Mouse (Mus musculus) frontal cortex, adult (tissue): ENCODE data around the gene Fam120c.
"Not testable (repeated sequence)": the region's sequence is repeated elsewhere in the genome, so short reads cannot be mapped to it uniquely, and the experiment has no call there.

Experiments
- ATAC-seq: cut with Nextera tagmentation; 2 replicates; pipeline ENCODE4 v1.9.2; 2017; ENCODE audit warnings: mild to moderate bottlenecking, moderate library complexity, mixed read lengths; ENCODE audit not compliant: low TSS enrichment

Fam120c gene

DNA sequence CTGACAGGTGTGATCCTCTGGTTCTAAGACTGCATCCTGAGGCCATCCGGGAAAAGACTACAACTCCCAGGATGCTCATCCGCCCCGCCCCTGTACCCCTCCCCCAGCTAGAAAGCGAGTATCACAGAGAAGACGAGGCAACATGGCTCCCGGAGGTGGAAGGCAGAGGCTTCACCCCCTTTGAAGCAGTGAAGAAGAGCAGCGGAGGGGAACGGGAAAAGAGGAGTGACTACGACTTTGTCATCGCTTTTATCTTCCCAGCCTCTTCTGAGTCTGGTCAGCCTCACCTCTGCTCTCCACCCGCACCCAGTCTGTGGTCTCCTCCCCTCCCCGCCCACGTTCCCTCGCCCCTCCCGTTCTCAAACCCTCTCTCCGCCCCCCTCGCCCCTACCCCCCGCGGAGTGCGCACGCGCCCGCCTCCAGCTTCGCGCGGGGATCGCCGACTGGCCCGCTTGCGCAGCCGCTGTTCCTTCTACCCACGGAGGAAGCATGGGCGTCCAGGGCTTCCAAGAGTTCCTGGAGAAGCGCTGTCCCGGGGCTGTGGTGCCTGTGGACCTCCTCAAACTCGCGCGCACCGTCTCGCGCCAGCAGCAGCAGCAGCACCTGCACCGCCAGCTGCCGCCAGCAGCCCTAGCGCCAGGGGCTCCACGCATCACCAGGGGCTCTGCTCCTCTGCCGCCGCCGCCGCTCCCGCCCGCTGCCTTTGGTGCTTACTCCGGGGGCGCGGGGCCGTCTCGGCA lies at the start of gene Fam120c:
TSS of gene Fam120c (plus strand) at position 415 of the 740 bp plus-strand sequence.
- peak; percentile 90 for ATAC-seq

DNA sequence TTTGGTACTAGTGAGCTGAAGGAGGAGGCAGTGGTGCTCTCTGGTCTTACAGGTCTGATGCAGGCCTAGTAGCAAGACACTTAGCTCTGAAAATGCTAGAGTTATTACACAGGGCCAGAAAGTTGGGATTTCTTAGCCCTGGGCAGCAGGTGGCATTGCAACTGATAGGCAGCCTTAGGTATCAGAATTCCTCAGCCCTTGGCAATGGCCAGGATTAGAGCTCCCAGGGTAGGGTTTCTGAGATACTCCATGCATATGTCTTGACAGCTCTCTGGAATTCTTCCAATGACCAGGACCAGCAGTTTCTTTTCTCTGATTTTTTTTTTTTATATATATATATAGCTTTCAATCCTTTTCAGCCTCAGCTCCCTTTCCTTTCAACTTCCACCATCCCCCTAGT lies 45.6 kb upstream of the Fam120c start:
- ATAC-seq: no peak

DNA sequence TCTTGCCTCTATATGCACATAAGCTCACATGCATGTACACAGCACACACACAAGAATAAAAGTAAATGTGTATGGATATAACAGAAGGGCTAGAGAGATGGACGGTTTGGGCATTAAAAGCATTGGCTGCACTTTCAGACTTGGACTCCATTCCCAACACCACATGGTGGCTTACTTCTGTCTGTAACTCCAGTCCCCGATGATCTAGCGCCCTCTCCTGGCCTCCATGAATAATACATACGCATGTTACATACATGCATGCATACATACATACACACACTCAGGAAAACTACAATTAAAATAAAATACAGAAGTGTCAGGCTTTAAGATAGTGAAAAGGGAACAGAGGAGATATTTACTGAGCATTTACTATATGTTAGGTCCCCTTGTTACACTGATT lies 30.2 kb upstream of the Fam120c start:
- ATAC-seq: no peak

DNA sequence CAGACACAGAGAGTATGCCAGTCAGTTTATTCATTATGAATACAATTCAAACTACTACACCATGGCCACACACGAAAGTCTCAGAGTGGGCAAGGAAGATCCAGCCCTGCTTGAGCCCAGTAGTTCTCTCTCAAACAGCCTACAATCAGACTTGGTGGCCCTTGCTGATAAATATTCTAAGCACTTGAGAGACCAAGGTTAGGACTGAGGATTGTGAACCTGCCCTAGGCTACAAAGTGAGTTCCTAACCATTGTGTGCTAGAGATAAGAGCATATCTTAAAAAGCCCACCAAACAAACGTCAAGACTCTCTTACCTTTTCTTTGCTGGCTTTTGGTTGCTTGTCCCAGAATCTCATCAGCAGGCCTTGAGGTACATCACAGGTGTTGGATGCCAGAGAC lies 10.4 kb upstream of the Fam120c start:
- no peak for ATAC-seq

DNA sequence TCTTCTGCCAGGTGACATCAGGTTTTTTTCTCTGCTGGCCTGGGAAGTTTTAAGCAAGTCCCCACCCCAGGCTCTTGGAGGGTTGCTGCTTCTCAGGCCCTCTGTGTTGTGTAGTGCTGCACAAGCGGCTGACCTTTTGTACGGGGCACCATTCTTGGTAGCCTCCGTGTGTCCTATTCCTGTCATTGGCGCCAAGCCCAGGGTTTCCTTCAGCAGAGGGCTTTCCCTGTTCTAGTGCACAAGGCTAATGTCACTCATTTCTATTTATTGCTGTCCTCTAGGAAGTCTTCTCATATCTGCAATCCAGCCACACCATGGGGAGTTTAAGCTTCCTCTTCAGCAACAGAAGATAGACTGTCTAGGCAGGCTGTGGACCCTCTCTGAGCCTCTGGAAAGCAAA lies 6.2 kb upstream of the Fam120c start:
- ATAC-seq: no peak

DNA sequence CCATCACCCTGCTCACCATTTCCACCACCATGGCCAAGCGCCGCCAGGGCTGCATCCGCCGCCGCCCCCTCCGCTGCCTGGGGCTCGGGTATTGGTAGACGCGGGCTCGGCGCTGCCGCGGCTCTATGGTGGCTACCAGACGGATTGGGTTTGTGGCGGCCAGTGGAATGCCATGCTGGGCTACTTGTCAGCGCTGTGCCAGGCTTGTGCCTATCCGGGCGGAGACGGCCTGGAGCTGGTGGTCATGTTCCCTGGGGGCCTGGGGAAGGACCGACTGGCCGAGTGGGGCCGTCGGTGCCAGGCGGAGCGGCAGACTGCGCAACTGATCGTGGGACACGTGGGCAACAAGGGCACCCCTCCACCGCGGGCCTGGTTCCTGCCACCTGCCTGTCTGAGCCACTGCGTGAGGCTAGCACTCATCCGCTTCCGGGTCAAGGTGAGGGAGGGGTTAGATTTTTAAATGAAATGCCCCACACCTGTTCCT lies 568 bp downstream of the Fam120c start:
- ATAC-seq: peak; percentile 34

DNA sequence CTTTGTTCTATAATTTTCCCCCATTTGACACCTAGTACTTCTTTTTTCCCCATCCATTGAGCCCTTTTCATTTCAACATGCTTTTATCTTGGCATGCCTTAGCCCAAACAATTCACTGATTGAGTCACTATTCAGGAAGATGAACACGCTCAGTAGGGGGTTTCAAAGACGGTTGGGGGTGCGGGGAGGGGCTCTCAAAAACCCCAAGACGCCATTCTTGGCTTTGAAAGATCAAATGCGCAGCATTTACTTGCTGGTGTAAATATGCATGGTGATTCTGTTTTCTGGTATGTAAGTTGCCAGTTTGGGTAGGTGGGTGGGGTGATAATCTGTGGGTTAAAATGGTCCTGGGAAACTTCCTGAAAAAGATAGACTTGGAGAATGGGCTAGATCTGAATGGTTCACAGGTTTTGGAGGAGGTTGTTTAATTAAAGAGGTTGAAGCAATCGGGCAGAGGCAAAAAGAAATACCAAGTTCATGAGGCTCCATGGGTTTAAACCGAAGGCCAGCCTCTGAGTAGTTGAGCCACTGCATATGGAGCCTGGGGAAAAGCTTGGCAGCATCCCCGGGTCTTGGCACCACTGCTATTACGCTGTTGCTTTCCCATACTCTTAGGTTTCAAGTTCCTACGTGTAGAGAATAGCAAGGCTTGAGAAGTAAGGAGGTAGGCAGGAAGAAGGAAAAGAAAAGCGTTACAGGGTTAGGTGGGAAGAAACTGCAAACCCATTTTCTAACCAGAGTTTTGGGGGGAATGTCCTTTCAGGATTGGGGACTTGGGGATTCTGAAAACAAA lies 1.6 kb downstream of the Fam120c start:
- no peak for ATAC-seq

DNA sequence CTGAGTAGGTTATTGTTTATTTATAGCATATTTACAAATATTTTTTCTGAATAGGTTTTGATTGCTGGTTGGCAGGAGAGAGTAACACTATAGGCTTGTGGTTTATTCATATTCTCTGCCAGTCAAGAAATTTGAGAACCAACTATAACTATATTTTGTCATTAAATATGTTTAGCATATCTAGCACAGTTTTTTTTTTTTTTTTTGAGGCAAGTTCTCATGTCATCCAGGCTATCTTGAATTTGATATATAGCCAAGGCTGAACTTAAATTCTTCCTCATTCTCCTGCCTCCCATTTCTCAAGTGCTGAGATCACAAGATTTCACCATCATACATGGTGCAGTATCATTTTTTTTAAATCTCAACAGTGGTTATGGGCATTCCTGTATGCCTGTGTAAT lies 3.3 kb downstream of the Fam120c start:
- no peak for ATAC-seq

DNA sequence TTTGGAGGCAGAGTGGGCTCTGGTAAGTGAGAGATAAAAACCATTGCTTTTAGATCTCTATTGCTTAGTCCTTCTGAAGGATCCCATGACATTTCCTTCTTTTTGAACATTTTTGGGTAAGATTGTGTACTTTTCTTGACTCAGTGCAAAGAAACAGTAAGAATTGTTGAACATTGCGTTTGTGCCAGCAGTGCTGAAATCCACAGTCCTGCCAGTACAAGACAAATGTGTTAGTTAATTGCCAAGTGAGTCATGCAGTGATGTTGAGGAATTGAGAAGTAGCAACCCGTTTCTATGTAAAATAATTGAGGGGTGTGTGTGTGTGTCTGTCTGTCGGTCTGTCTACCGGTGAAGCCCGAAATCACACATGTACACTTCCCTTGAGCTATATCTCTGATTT lies 5.3 kb downstream of the Fam120c start:
- ATAC-seq: peak; percentile 60

DNA sequence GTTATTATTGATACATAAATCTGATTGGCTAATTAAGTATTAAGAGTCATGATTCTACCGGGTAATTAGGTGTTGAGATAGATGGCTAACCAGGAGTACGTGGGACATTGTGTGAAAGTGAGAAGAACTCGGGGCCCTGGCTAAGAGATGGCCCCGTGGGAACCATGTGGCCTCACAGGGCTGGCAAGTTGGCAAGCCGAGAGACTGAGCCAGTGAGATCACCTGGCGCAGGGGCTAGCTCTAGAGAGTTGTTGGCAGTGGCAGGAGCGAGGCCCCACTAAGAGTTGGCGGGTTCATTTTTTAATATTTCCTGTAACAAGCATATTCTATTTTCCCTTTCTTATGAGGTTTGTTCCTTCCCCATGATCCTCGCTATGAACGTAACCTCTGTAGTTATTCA lies 74.8 kb downstream of the Fam120c start:
- no peak for ATAC-seq

DNA sequence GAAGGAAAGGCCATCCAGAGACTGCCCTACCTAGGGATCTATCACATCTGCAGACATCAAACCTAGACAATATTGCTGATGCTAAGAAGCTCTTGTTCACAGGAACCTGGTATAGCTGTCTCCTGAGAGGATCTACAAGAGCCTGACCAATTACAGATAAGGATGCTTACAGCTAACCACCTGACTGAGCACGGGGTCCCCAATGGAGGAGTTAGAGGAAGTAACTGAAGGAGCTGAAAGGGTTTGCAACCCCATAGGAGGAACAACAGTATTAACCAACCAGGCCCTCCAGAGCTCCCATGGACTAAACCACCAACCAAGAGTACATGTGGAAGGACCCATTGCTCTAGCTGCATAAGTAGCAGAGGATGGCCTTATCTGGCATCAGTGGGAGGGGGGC lies 76.8 kb downstream of the Fam120c start:
- ATAC-seq: no peak

DNA sequence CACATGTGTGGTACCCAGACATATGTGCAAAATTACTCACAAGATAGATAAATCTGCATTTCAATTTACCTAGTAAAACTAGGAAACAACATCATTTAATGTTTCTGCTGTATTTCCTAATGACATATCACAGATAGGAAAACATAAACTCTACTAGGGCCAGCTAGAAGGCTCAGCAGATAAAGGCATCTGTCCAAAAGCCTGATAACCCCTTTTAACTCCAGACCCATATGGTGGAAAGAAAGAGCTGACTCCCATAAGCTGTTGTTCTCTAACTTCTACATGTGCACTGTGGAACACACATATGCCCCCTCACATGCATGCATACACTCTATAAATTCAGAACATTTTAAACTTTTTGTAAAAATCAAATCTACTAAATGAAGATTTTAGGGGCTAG lies 99.7 kb downstream of the Fam120c start:
- ATAC-seq: no peak

DNA sequence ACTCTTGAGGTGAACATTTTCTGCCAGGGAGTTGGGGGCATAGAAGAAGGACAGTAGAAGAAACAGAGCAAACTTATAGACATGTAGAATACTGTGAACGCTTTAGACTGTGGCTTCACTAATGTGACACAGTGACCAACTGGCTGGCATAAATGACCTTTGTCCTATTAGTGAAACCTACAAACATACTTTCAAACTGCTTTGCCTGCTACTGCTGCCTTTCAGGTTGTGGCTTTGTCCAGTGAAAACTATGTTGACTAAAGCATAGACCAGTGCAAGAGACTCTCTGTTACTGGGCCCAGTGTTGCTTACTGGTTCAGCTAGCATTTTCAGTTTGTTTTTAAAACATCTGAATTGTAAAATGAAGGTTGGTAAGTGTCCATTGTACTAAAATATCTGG lies 100.2 kb downstream of the Fam120c start:
- ATAC-seq: no peak

DNA sequence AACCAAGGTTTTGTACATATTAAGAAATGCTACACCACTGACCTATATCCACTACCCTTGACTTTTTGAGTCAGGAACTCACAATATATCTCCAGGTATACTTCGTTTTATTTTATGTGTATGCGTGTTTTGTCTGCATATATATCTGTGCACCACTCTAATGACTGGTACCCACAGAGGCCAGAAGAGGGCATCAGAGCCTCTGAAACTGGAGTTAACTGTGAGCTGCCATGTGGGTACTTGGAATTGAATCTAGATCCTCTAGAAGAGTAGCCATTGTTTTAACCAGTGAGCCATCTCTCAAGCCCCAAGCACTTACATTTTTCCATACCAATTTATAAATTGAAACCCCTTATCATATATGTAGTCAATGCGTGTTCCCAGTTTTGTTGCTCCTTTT lies 144.2 kb downstream of the Fam120c start:
- ATAC-seq: no peak

DNA sequence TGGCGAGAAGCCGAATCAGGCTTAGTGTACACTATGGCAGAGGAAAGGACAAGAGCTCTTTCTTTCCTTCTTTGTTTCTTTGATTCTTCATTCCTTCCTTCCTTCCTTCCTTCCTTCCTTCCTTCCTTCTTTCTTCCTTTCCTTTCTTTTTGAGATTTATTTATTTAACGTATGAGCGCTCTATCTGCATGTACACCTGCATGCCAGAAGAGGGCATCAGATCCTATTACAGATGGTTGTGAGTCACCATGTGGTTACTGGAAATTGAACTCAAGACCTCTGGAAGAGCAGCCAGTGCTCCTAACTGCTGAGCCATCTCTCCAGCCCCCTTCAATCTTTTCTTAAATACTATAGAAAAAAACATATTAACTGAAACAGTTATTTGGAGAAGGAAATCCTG lies 149.3 kb downstream of the Fam120c start:
- not testable (repeated sequence) for ATAC-seq

DNA sequence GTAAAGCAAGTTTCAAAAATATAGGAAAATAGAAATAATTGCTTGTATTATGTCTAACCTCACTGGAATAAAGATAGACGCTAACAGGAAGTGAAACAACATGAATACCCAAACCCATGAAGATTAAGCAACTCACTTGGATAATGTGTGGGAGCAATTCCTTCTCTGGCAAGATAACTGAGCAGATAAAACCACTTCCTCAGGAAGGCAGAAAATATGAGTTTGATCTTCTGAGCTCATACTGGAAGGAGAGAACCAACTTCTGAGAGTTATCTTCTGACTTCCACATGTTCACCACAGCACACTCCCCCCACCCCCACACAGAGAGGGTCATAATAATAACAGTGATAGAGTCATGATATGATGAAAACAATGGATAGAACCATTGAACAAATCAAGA lies 152.6 kb downstream of the Fam120c start:
- no peak for ATAC-seq

DNA sequence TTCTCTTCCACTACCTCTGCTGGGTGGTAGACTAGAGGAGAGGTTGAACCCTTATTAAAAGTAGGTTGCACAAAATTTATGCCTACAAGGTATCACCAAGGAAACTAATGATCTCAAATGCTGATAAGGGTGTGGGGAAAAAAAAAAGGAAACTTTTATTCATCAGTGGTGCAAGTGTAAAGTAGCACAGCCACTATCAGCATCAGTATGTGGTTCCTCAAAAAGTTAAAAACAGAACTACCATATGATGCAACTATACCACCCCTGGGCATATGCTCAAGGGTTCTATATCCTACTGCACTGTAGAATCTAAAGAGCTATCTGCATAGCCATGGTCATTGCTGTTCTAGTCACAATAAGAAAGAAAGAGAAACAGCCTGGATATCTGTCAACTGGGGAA lies 164.6 kb downstream of the Fam120c start:
- no peak for ATAC-seq

DNA sequence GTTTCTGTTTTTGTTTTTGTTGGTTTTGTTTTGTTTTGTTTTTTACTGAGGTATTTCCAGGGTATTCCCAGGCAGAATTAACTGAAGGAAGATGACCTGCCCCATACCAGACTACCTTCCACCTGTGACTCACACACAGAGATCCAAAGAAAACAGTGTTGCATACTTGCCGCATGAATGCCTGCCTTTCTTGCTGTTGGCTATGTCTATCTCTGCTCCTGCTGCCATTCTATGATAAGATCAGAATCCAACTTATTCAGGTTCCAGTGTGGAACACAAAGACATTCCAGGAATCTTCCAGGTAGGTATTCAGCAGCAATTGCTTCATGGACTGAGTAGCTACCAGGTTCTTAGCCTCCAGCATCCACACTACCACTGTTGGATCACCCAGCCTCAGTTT lies 165.9 kb downstream of the Fam120c start:
- ATAC-seq: no peak

DNA sequence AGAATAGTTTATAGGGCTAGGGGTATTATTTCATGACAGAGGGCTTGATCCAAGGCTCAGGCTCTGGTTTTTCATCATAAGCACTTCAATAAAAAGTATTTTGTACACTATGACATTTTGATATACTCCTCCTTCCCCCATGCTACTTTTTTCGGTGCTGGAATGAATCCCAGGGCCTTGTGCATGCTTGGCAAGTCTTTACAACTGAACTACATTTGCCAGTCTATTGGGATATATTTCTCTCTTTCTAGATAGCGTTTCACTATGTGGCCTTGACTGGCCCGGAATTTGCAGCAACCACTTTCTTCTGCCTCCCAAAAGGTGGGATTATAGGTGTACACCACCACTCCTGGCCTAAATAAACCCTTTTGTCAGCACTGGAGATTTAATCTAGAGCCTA lies 169.1 kb downstream of the Fam120c start:
- ATAC-seq: no peak

DNA sequence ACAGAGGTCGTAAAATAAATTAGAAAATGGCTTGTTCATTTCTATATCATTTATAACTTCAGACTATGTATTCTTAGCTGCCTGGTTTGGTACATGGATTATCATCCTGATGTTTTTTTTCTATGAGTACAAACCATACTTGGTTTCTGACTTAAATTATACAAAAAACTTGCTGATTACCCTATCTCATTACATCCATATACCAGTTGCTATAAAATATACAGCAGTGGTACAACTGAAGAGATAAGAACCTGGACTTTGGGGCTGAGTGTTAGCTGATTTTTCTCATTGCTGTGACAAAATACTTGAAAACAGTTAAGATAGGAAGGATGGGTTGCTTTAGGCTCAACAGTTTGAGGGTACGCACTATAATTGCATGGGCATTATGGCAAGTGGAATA lies 169.7 kb downstream of the Fam120c start:
- no peak for ATAC-seq

DNA sequence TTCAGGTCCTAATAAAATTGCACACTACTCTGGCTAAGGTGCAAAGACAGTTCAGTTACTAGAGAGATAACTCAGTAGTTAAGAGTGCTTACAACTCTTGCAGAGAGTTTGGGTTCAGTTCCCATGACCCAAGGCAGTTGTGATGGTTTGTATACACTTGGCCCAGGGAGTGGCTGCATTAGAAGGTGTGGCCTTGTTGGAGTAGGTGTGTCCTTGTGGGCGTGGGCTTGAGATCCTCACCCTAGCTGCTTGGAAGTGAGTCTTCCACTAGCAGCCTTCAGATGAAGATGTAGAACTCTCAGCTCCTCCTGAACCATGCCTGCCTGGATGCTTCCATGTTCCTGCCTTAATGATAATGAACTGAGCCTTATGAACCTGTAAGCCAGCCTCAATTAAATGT lies 174.2 kb downstream of the Fam120c start:
- ATAC-seq: no peak

DNA sequence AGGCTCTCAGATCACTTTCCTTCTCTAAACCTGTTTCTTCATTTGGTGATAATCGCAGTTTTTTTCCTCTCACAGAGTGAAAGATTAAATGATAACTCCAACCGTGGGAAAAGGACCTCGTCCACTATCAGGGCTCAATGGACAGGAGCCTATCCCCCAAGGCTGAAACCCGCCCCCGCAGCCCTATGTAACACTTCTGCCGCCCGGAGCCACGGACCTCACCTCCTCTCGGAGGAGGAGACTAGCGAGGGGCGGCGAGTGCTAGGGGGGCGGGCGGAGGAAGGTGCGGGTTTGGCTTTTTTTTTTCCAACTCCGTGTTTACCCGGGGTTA lies 176.1 kb downstream of the Fam120c start:
- ATAC-seq: peak; percentile 57; the same call in 1 of the 2 replicates
